Mouse (Mus musculus): ENCODE data around the gene Pik3r1. TPM values are rescaled to one million over a fixed set of nuclear protein-coding genes. Genes with fewer than 3 reads are reported as not detected.

The Pik3r1 gene
- polyA plus RNA-seq, 1 experiment = 7.3 TPM

GRCm38 (mm10) chr13:101661567-101661966 lies 106.5 kb downstream of the Pik3r1 start:
- Histone ChIP-seq H3K79me2 (ENCODE audit: control insufficient read depth, insufficient read depth) (no peaks in the 10 kb centered on the region), H3K4me3 (ENCODE audit: insufficient read depth, poor library complexity, severe bottlenecking) (no peak overlapping the region), H3K36me3 (ENCODE audit: control insufficient read depth, insufficient read depth) (no peaks in the 10 kb centered on the region), H3ac (ENCODE audit: control insufficient read depth, insufficient read length, low read depth) (no peak overlapping the region), H3K27me3 (ENCODE audit: control insufficient read depth, insufficient read depth, insufficient read length) (no peaks in the 10 kb centered on the region), H3K79me3 (ENCODE audit: low read depth) (no peaks in the 10 kb centered on the region)
- TF ChIP-seq FOSL1 (IDR thresholded peaks at IDR 0.05; ENCODE audit: insufficient read depth, low read length, poor library complexity, severe bottlenecking) (no peak), CTCF (IDR thresholded peaks at IDR 0.05; ENCODE audit: control insufficient read depth, insufficient read depth, insufficient read length) (no peak), MYOG (IDR thresholded peaks at IDR 0.05; ENCODE audit: control insufficient read depth, extremely low read depth, insufficient read length) (no peak), MYOD1 (IDR thresholded peaks at IDR 0.05; ENCODE audit: control insufficient read depth, insufficient read length, low read depth) (no peak), MAX (IDR thresholded peaks at IDR 0.05) (no peak), CEBPB (IDR thresholded peaks at IDR 0.05; ENCODE audit: low read depth) (no peak), USF1 (IDR thresholded peaks at IDR 0.05; ENCODE audit: low read depth) (no peak)

- H3K79me3 ChIP-seq (ENCODE audit: low read depth) = no peaks in the 10 kb centered on the region
- H3ac ChIP-seq (ENCODE audit: control insufficient read depth, insufficient read length, low read depth) = no peak overlapping the region
- H3K27me3 ChIP-seq (ENCODE audit: control insufficient read depth, insufficient read depth, insufficient read length) = no peaks in the 10 kb centered on the region
- no peak for TF ChIP-seq MYOD1 (IDR thresholded peaks at IDR 0.05; ENCODE audit: control insufficient read depth, insufficient read length, low read depth)
- TF ChIP-seq USF1 (IDR thresholded peaks at IDR 0.05; ENCODE audit: low read depth) = no peak
- H3K4me3 ChIP-seq (ENCODE audit: insufficient read depth, poor library complexity, severe bottlenecking) = no peak overlapping the region
- no peaks in the 10 kb centered on the region for H3K36me3 ChIP-seq (ENCODE audit: control insufficient read depth, insufficient read depth)
- no peaks in the 10 kb centered on the region for H3K79me2 ChIP-seq (ENCODE audit: control insufficient read depth, insufficient read depth)
Measured at GRCm38 (mm10) chr13:101660187-101660586, 107.8 kb downstream of the Pik3r1 start.

GRCm38 (mm10) chr13:101652131-101652530 lies 115.9 kb downstream of the Pik3r1 start:
- no peaks in the 10 kb centered on the region for H3K27me3 ChIP-seq (ENCODE audit: control insufficient read depth, insufficient read depth, insufficient read length)
- no peaks in the 10 kb centered on the region for H3K79me2 ChIP-seq (ENCODE audit: control insufficient read depth, insufficient read depth)
- no peak overlapping the region for H3ac ChIP-seq (ENCODE audit: control insufficient read depth, insufficient read length, low read depth)
- H3K4me3 ChIP-seq (ENCODE audit: insufficient read depth, poor library complexity, severe bottlenecking) = no peak overlapping the region
- no peaks in the 10 kb centered on the region for H3K36me3 ChIP-seq (ENCODE audit: control insufficient read depth, insufficient read depth)
- no peak for TF ChIP-seq MYOD1 (IDR thresholded peaks at IDR 0.05; ENCODE audit: control insufficient read depth, insufficient read length, low read depth)
- no peak for TF ChIP-seq CTCF (IDR thresholded peaks at IDR 0.05; ENCODE audit: control insufficient read depth, insufficient read depth, insufficient read length)
- TF ChIP-seq CEBPB (IDR thresholded peaks at IDR 0.05; ENCODE audit: low read depth) = no peak
- TF ChIP-seq USF1 (IDR thresholded peaks at IDR 0.05; ENCODE audit: low read depth) = no peak
- no peaks in the 10 kb centered on the region for H3K79me3 ChIP-seq (ENCODE audit: low read depth)

- no peak overlapping the region for H3ac ChIP-seq (ENCODE audit: control insufficient read depth, insufficient read length, low read depth)
- H3K79me2 ChIP-seq (ENCODE audit: control insufficient read depth, insufficient read depth) = no peaks in the 10 kb centered on the region
- no peak overlapping the region for H3K4me3 ChIP-seq (ENCODE audit: insufficient read depth, poor library complexity, severe bottlenecking)
- TF ChIP-seq MAX (IDR thresholded peaks at IDR 0.05) (no peak), FOSL1 (IDR thresholded peaks at IDR 0.05; ENCODE audit: insufficient read depth, low read length, poor library complexity, severe bottlenecking) (no peak), CEBPB (IDR thresholded peaks at IDR 0.05; ENCODE audit: low read depth) (no peak), MYOG (IDR thresholded peaks at IDR 0.05; ENCODE audit: control insufficient read depth, extremely low read depth, insufficient read length) (no peak), USF1 (IDR thresholded peaks at IDR 0.05; ENCODE audit: low read depth) (no peak), MYOD1 (IDR thresholded peaks at IDR 0.05; ENCODE audit: control insufficient read depth, insufficient read length, low read depth) (no peak), CTCF (IDR thresholded peaks at IDR 0.05; ENCODE audit: control insufficient read depth, insufficient read depth, insufficient read length) (no peak)
- no peaks in the 10 kb centered on the region for H3K27me3 ChIP-seq (ENCODE audit: control insufficient read depth, insufficient read depth, insufficient read length)
- H3K36me3 ChIP-seq (ENCODE audit: control insufficient read depth, insufficient read depth) = no peaks in the 10 kb centered on the region
- H3K79me3 ChIP-seq (ENCODE audit: low read depth) = no peaks in the 10 kb centered on the region
Measured at GRCm38 (mm10) chr13:101641632-101642031, 126.4 kb downstream of the Pik3r1 start.

- Histone ChIP-seq H3ac (ENCODE audit: control insufficient read depth, insufficient read length, low read depth) (no peak overlapping the region), H3K4me3 (ENCODE audit: insufficient read depth, poor library complexity, severe bottlenecking) (no peak overlapping the region), H3K27me3 (ENCODE audit: control insufficient read depth, insufficient read depth, insufficient read length) (no peaks in the 10 kb centered on the region), H3K79me3 (ENCODE audit: low read depth) (no peaks in the 10 kb centered on the region), H3K36me3 (ENCODE audit: control insufficient read depth, insufficient read depth) (no peaks in the 10 kb centered on the region), H3K79me2 (ENCODE audit: control insufficient read depth, insufficient read depth) (no peaks in the 10 kb centered on the region)
- TF ChIP-seq USF1 (IDR thresholded peaks at IDR 0.05; ENCODE audit: low read depth) (no peak), MYOD1 (IDR thresholded peaks at IDR 0.05; ENCODE audit: control insufficient read depth, insufficient read length, low read depth) (no peak), CEBPB (IDR thresholded peaks at IDR 0.05; ENCODE audit: low read depth) (no peak), MYOG (IDR thresholded peaks at IDR 0.05; ENCODE audit: control insufficient read depth, extremely low read depth, insufficient read length) (no peak), MAX (IDR thresholded peaks at IDR 0.05) (no peak), FOSL1 (IDR thresholded peaks at IDR 0.05; ENCODE audit: insufficient read depth, low read length, poor library complexity, severe bottlenecking) (no peak), CTCF (IDR thresholded peaks at IDR 0.05; ENCODE audit: control insufficient read depth, insufficient read depth, insufficient read length) (no peak)
Measured at GRCm38 (mm10) chr13:101635837-101636236, 132.2 kb downstream of the Pik3r1 start.

GRCm38 (mm10) chr13:101634420-101634819 lies 133.6 kb downstream of the Pik3r1 start:
- H3K4me3 ChIP-seq (ENCODE audit: insufficient read depth, poor library complexity, severe bottlenecking) = no peak overlapping the region
- no peak overlapping the region for H3ac ChIP-seq (ENCODE audit: control insufficient read depth, insufficient read length, low read depth)
- H3K79me3 ChIP-seq (ENCODE audit: low read depth) = no peaks in the 10 kb centered on the region
- H3K36me3 ChIP-seq (ENCODE audit: control insufficient read depth, insufficient read depth) = no peaks in the 10 kb centered on the region
- TF ChIP-seq MYOG (IDR thresholded peaks at IDR 0.05; ENCODE audit: control insufficient read depth, extremely low read depth, insufficient read length) (no peak), MAX (IDR thresholded peaks at IDR 0.05) (no peak), FOSL1 (IDR thresholded peaks at IDR 0.05; ENCODE audit: insufficient read depth, low read length, poor library complexity, severe bottlenecking) (no peak), CTCF (IDR thresholded peaks at IDR 0.05; ENCODE audit: control insufficient read depth, insufficient read depth, insufficient read length) (no peak), MYOD1 (IDR thresholded peaks at IDR 0.05; ENCODE audit: control insufficient read depth, insufficient read length, low read depth) (no peak), CEBPB (IDR thresholded peaks at IDR 0.05; ENCODE audit: low read depth) (no peak), USF1 (IDR thresholded peaks at IDR 0.05; ENCODE audit: low read depth) (no peak)
- H3K27me3 ChIP-seq (ENCODE audit: control insufficient read depth, insufficient read depth, insufficient read length) = no peaks in the 10 kb centered on the region
- H3K79me2 ChIP-seq (ENCODE audit: control insufficient read depth, insufficient read depth) = no peaks in the 10 kb centered on the region

Data from C2C12 (cell line).